Mouse (Mus musculus): Measurements from ENCODE around the gene Impg2.

The Impg2 gene

DNA sequence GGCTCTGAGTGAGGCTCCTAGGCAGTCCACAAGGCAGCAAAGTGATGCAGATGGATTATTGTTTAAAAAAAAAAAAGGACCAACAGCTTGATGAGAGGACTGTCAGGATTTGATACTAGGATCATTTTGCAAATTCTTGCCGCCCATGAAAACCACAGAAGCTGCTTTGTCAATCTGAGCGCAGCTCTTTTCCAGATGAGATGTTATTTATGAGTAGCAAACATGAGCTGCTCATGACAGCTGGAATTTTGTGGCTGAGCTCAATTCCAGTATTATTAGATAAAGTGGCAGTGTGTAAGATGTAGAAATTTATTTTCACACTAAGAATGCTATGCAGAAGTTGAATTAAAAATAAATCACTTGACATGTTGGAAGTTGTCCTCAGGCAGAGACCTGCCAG lies 94.7 kb downstream of the Impg2 start:
- DNase-seq (ENCODE audit: low spot score in 2 of 2), result no peak

DNA sequence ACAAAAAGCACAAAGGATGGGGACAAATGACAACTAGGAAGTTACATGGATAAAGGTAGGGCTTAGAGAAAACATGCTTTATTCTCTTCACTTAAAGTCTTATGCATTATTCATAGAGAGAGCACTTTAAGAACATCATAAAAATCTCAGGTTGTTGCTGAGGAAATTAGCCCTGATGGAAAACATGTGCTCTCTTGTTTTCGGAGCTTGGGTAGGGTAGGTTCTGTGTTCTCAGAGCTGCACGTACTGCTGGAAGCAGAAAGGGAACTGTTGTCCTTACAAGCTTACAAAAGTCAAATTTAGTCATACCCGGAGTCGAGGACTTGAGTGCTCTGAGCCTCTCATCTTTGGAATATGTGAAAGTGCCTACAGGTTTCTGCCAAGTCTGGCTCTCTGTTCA lies 98.9 kb downstream of the Impg2 start:
- no peak for DNase-seq (ENCODE audit: low spot score in 2 of 2)

DNA sequence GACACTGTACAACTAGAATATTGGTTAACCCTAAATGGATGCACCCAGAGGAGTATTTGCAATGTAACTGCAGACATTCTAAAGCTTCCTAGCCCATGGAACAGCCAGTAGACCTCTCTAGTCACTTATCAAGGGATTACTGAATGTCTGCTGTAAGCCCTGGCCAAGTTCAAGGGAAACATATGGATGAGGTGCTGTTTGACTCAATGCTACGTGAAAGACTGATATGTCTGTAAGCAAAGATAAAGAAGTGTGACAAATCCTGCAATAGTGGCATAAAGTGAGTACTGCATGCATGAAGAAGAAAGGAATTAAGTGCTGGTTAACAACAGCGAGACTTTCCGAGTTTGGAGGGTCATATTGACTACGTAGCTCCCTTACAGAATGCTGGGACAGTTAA lies 100.1 kb downstream of the Impg2 start:
- DNase-seq (ENCODE audit: low spot score in 2 of 2), result no peak

DNA sequence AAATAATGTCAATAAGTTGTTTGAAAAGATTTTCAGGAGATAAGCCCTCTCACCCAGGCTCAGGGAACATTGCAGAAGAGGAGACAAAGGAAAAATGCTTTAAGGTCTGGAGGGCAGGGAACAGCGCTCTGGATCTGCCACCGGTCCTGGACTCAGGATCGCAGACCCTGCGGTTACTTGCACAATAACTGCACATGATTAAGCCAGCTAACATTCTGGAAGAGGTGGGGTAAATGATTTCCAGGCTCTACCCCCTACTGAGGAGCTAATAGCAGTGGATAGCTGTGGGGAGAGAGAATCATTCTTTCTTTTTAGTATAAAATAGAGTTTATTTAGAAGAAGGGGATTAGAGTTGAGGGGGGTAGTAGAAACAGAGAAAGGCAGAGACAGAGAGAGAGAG lies 103.5 kb downstream of the Impg2 start:
- no peak for DNase-seq (ENCODE audit: low spot score in 2 of 2)

DNA sequence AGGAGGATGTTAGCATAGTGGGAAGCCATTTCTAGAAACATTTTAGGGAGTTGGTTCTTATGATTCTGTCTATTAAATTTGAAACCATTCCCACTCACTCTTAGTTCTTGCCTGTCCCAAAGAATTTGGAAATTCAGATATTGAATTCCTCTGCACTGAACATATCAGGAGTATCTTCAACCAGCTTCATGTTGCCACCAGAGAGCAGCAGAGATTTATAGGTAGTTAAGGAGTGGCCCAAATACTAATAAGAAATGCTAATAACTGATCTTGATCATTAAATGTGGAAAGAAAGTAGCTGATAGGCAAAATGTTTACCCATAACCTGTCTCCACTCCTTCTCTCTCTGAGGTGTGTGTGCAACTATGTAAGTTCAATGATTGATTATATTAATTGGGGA lies 107.2 kb downstream of the Impg2 start:
- DNase-seq (ENCODE audit: low spot score in 2 of 2), result no peak

Data from natural killer cell, adult 2 months (primary cell).